ENCODE assay signal across 24 mouse cellular contexts in the genomic region with DNA sequence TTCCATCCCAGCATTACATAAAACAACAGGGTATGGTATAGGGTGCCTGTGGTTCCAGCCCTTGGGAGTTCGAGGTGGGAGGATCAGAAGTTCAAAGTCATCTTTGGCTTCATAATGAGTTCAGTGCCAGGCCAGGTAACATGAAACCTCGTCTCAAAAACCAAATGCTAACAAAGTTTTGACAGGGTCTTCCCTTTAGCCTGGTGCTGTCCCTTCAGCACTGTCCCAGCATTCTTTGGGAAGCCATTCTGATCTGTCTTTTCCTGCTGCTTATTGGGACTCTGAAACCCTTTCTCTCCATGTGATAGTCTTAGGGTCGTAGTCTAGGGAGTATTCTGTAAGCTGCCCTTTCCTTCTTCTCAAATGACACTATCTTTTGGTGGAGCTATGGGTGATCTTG.
DNase-seq lines count a peak whose midpoint lies in the region; ATAC-seq lines count a peak whose summit lies in the region.
"Had no signal": no experiment of that assay in that cellular context is flagged by ENCODE, and none has a peak within 500 bp of the region (broad histone marks: within the 10 kb centered on the region; RNA-seq: fewer than 3 reads in every experiment).

No protein-coding gene starts in this region.

- H3K27ac ChIP-seq in neural tube, embryonic 15.5 days (replicated peaks): no peak overlapping the region
- H3K27ac ChIP-seq in midbrain, embryonic 13.5 days: no peak overlapping the region
- H3K27ac ChIP-seq: embryonic facial prominence, embryonic 13.5 days; hindbrain, embryonic 13.5 days; liver, embryonic 15.5 days; macrophage; midbrain, embryonic 10.5 days had no signal

- H3K9ac ChIP-seq in neural tube, embryonic 15.5 days (replicated peaks): no peak overlapping the region
- H3K9ac ChIP-seq in midbrain, embryonic 13.5 days (replicated peaks): no peak overlapping the region
- H3K9ac ChIP-seq: embryonic facial prominence, embryonic 13.5 days; heart, embryonic 12.5 days; hindbrain, embryonic 13.5 days; liver, embryonic 15.5 days had no signal

- H3K9me3 ChIP-seq in neural tube, embryonic 15.5 days (replicated peaks): no peaks in the 10 kb centered on the region
- H3K9me3 ChIP-seq in midbrain, embryonic 13.5 days: no peaks in the 10 kb centered on the region
- H3K9me3 ChIP-seq: embryonic facial prominence, embryonic 13.5 days; heart, embryonic 12.5 days; hindbrain, embryonic 13.5 days; liver, embryonic 15.5 days; midbrain, embryonic 10.5 days had no signal

- ATAC-seq in neural tube, embryonic 15.5 days (ENCODE audit: low FRiP score): no peak
- no peak for ATAC-seq in midbrain, embryonic 13.5 days
- ATAC-seq: CD4-positive, CD25-positive, alpha-beta regulatory T cell, adult 4 months; forebrain, embryonic 14.5 days had no signal

- no peak overlapping the region for H3K4me3 ChIP-seq in neural tube, embryonic 15.5 days (replicated peaks)
- no peak overlapping the region for H3K4me3 ChIP-seq in midbrain, embryonic 13.5 days (replicated peaks)
- H3K4me3 ChIP-seq: embryonic facial prominence, embryonic 13.5 days; heart, embryonic 12.5 days; hindbrain, embryonic 13.5 days; liver, embryonic 15.5 days; midbrain, embryonic 10.5 days had no signal

- intact Hi-C loops in left cerebral cortex, postnatal 36 days (cut with DNase I): no loop called here

- no peak overlapping the region for H3K4me2 ChIP-seq in neural tube, embryonic 15.5 days
- H3K4me2 ChIP-seq in midbrain, embryonic 13.5 days (replicated peaks): no peak overlapping the region
- H3K4me2 ChIP-seq: embryonic facial prominence, embryonic 13.5 days; heart, embryonic 12.5 days; hindbrain, embryonic 13.5 days; liver, embryonic 15.5 days had no signal

- DNase-seq in heart, adult 11 months: peak; percentile 53
- DNase-seq in heart, adult 8-10 months (ENCODE audit: low spot score): no peak
- peak; percentile 19 for DNase-seq in neural tube, embryonic 10.5 days (ENCODE audit: extremely low spot score, low spot score)
- DNase-seq in forelimb bud, embryonic 11.5 days (ENCODE audit: low read depth, low spot score): peak; percentile 27
- no peak for DNase-seq in left cerebral cortex, postnatal 36 days (ENCODE audit: low spot score in 2 of 2)
- DNase-seq in yolk sac, embryonic 10.5 days (ENCODE audit: low spot score): no peak
- DNase-seq: adrenal gland, adult 8-10 months; cerebellum, adult 2 months; cerebellum, postnatal 36 days; gastrocnemius, postnatal 10 days; heart, postnatal 10 days; kidney, adult 9 months; kidney, postnatal 36 days; liver had no signal

- H3K4me1 ChIP-seq in neural tube, embryonic 15.5 days: no peaks in the 10 kb centered on the region
- H3K4me1 ChIP-seq in midbrain, embryonic 13.5 days (replicated peaks): no peaks in the 10 kb centered on the region
- H3K4me1 ChIP-seq: embryonic facial prominence, embryonic 13.5 days; heart, embryonic 12.5 days; hindbrain, embryonic 13.5 days; liver, embryonic 15.5 days had no signal

- H3K27me3 ChIP-seq in neural tube, embryonic 15.5 days (replicated peaks): no peaks in the 10 kb centered on the region
- no peaks in the 10 kb centered on the region for H3K27me3 ChIP-seq in midbrain, embryonic 13.5 days
- H3K27me3 ChIP-seq: embryonic facial prominence, embryonic 13.5 days; heart, embryonic 12.5 days; hindbrain, embryonic 13.5 days; liver, embryonic 15.5 days had no signal

- H3K36me3 ChIP-seq in neural tube, embryonic 15.5 days: no peaks in the 10 kb centered on the region
- H3K36me3 ChIP-seq in midbrain, embryonic 13.5 days: no peaks in the 10 kb centered on the region
- H3K36me3 ChIP-seq: embryonic facial prominence, embryonic 13.5 days; heart, embryonic 12.5 days; hindbrain, embryonic 13.5 days; liver, embryonic 15.5 days; midbrain, embryonic 10.5 days had no signal

- WGBS in neural tube, embryonic 15.5 days: 75% methylated on average over 3 of the region's 3 CpGs
- WGBS in midbrain, embryonic 13.5 days: 69% methylated on average over 3 of the region's 3 CpGs

Comparison
In these comparisons a context has a peak if more than half of its experiments do, and no peak if none do; other contexts are left out.
1. DNase-seq: peak in heart, adult 11 months (single experiment), neural tube, embryonic 10.5 days (single experiment) and forelimb bud, embryonic 11.5 days (single experiment); none in heart, adult 8-10 months (single experiment), left cerebral cortex, postnatal 36 days (0 of 2) and yolk sac, embryonic 10.5 days (single experiment).